Mouse (Mus musculus): Measurements from ENCODE around the gene Ccr10. TPM values are rescaled to one million over a fixed set of nuclear protein-coding genes. Genes with fewer than 3 reads are reported as not detected.

The Ccr10 gene
- polyA plus RNA-seq, 1 experiment from 2014 or later: 0.24 TPM

DNA sequence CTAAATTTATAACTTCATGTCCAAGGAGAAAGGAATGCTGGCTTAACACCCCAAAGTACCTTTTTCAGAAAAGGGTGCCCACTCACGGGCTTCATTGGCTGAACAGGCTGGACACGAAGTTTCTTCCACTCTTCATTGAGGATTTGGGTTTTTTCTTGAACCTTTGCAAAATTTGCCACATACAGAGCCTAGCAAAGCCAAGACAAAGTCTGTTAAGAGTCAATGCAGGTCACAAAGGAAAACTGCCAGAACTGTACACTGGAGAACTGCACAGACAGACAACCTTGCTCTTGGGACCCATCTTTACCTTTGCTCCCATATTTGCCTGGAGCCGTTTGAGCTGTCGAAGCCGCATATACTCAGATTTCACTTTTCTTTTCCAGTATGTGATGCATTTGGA is 41.7 kb upstream of the Ccr10 start:
- Histone ChIP-seq H3K4me1 (replicated peaks; ENCODE audit: control insufficient read depth, insufficient read depth) (no peaks in the 10 kb centered on the region), H3K9me3 (ENCODE audit: control insufficient read depth, low read length) (no peaks in the 10 kb centered on the region), H3K4me3 (ENCODE audit: low read depth, low read length) (no peak overlapping the region), H3K9ac (ENCODE audit: low read length) (no peak overlapping the region), H3K36me3 (ENCODE audit: control insufficient read depth, insufficient read depth, low read length) (peaks cover 16% of the 10 kb centered on the region), H3K27me3 (ENCODE audit: control insufficient read depth, insufficient read depth, low read length) (no peaks in the 10 kb centered on the region), H3K27ac (replicated peaks) (no peak overlapping the region), H3K4me2 (replicated peaks; ENCODE audit: low read depth) (no peak overlapping the region)
- ATAC-seq (ENCODE audit: low FRiP score, low TSS enrichment) (no peak), DNase-seq (ENCODE audit: low spot score) (no peak)
- TF ChIP-seq CTCF (IDR thresholded peaks at IDR 0.05; ENCODE audit: low read depth) (no peak), EP300 (optimal IDR thresholded peaks at IDR 0.05) (no peak)
- 91% methylated on average over 5 of the region's 5 CpGs for WGBS

DNA sequence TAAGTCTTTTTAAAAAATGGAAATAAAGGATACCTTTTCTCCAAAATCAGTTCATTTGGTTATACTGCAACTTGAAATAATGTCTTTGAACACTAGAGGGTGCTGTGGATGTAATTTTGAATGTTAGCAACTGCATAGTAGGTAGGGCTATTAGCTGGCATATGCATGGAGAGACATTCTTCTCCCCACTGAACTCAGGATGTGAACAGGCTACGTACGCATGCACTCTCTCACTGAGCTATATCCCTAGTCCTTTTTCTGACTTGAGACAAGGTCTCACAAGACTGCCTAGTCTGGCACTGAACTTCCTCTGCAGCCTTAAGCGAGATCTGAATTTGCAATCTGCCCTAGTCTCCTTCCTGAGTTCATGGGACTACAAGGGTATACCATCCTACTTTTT is 36.7 kb upstream of the Ccr10 start:
- 30% methylated on average over 3 of the region's 3 CpGs for WGBS
- Histone ChIP-seq H3K9ac (ENCODE audit: low read length) (no peak overlapping the region), H3K9me3 (ENCODE audit: control insufficient read depth, low read length) (no peaks in the 10 kb centered on the region), H3K27me3 (ENCODE audit: control insufficient read depth, insufficient read depth, low read length) (no peaks in the 10 kb centered on the region), H3K36me3 (ENCODE audit: control insufficient read depth, insufficient read depth, low read length) (peaks cover 27% of the 10 kb centered on the region), H3K4me2 (replicated peaks; ENCODE audit: low read depth) (no peak overlapping the region), H3K4me3 (ENCODE audit: low read depth, low read length) (no peak overlapping the region), H3K27ac (replicated peaks) (no peak overlapping the region), H3K4me1 (replicated peaks; ENCODE audit: control insufficient read depth, insufficient read depth) (no peaks in the 10 kb centered on the region)
- ATAC-seq (ENCODE audit: low FRiP score, low TSS enrichment): peak; percentile 75
- no peak for DNase-seq (ENCODE audit: low spot score)
- TF ChIP-seq EP300 (optimal IDR thresholded peaks at IDR 0.05) (no peak), CTCF (IDR thresholded peaks at IDR 0.05; ENCODE audit: low read depth) (peak; percentile 90)

DNA sequence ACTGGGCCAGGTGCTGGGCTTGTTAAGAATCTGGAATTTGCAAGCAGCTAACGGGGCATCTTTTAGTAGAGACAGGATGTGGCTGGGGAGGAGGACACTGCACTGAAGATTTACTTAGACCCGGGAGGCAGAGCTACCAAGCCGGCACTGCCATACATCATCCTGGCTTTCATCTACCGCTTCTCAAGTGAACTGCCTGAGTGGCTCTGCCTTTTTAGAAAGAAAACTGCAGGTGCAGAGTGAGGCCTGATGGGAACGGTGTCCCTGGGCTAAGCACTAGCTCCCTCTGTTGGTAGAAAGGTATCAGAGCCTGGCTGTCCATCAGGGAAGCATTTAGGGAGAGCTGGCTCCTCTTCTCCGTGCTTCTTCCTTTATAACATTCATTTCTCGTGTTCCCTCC is 25.7 kb upstream of the Ccr10 start:
- peak; percentile 89 for TF ChIP-seq CTCF (IDR thresholded peaks at IDR 0.05; ENCODE audit: low read depth)
- TF ChIP-seq EP300 (optimal IDR thresholded peaks at IDR 0.05): no peak
- 0 out of 2 replicates have a peak, but pooled peaks have one; percentile 46 for ATAC-seq (ENCODE audit: low FRiP score, low TSS enrichment)
- no peak overlapping the region for H3K27ac ChIP-seq (replicated peaks)
- no peak overlapping the region for H3K4me3 ChIP-seq (ENCODE audit: low read depth, low read length)
- peaks cover 40% of the 10 kb centered on the region for H3K36me3 ChIP-seq (ENCODE audit: control insufficient read depth, insufficient read depth, low read length)
- H3K27me3 ChIP-seq (ENCODE audit: control insufficient read depth, insufficient read depth, low read length): no peaks in the 10 kb centered on the region
- H3K4me2 ChIP-seq (replicated peaks; ENCODE audit: low read depth): no peak overlapping the region
- 21% methylated on average over 7 of the region's 7 CpGs for WGBS
- no peak overlapping the region for H3K9ac ChIP-seq (ENCODE audit: low read length)
- no peaks in the 10 kb centered on the region for H3K4me1 ChIP-seq (replicated peaks; ENCODE audit: control insufficient read depth, insufficient read depth)
- no peak for DNase-seq (ENCODE audit: low spot score)
- no peaks in the 10 kb centered on the region for H3K9me3 ChIP-seq (ENCODE audit: control insufficient read depth, low read length)

DNA sequence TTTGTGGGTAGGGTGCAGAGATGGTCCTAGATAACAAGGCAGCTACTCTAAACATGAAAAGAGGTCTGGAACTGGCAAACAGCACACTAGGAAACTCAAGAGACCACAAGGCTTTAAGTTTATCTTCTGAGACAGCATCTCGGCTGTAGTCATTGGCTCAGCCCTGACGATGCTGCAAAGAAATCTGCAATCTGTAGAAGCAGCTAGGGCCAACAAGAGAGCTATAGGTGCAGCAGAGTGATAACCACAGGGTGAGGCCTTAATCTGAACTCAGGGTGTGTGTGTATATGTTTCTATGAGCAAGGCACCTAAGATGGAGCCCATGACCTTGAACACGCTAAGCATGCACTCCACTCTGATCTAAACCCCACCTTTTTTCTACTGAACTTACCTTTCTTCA is 24.3 kb upstream of the Ccr10 start:
- 77% methylated on average over 3 of the region's 3 CpGs for WGBS
- peaks cover 40% of the 10 kb centered on the region for H3K36me3 ChIP-seq (ENCODE audit: control insufficient read depth, insufficient read depth, low read length)

DNA sequence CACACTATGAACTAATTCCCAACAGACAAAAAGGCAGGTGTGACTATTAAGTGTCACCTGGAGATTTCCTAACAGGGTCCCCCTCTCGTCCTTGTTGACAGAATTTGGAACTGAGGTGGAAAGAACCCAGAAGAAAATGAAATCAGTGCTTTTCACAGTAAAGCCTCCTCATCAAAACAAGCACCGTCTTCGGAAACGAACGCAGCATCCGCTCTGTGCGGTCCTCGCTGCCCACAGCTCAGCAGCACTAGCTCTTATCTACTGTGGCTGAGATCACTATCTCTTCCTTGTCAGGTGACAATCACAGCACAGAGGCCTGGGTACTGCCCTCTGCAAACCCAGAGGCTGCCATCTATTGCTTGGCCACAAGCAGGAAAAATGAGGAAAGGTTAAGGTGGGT is 20.9 kb upstream of the Ccr10 start:
- H3K9me3 ChIP-seq (ENCODE audit: control insufficient read depth, low read length): no peaks in the 10 kb centered on the region
- H3K36me3 ChIP-seq (ENCODE audit: control insufficient read depth, insufficient read depth, low read length): peaks cover 36% of the 10 kb centered on the region
- H3K4me2 ChIP-seq (replicated peaks; ENCODE audit: low read depth): no peak overlapping the region
- no peak for DNase-seq (ENCODE audit: low spot score)
- no peaks in the 10 kb centered on the region for H3K27me3 ChIP-seq (ENCODE audit: control insufficient read depth, insufficient read depth, low read length)
- no peak overlapping the region for H3K27ac ChIP-seq (replicated peaks)
- TF ChIP-seq EP300 (optimal IDR thresholded peaks at IDR 0.05) (no peak), CTCF (IDR thresholded peaks at IDR 0.05; ENCODE audit: low read depth) (no peak)
- WGBS: 89% methylated on average over 8 of the region's 8 CpGs
- ATAC-seq (ENCODE audit: low FRiP score, low TSS enrichment): no peak
- H3K4me1 ChIP-seq (replicated peaks; ENCODE audit: control insufficient read depth, insufficient read depth): no peaks in the 10 kb centered on the region
- no peak overlapping the region for H3K9ac ChIP-seq (ENCODE audit: low read length)
- no peak overlapping the region for H3K4me3 ChIP-seq (ENCODE audit: low read depth, low read length)

More for the DNA sequence above, 24.3 kb upstream of the Ccr10 start:
- Histone ChIP-seq H3K9me3 (ENCODE audit: control insufficient read depth, low read length) (no peaks in the 10 kb centered on the region), H3K4me3 (ENCODE audit: low read depth, low read length) (no peak overlapping the region), H3K27ac (replicated peaks) (no peak overlapping the region), H3K9ac (ENCODE audit: low read length) (no peak overlapping the region), H3K27me3 (ENCODE audit: control insufficient read depth, insufficient read depth, low read length) (no peaks in the 10 kb centered on the region), H3K4me1 (replicated peaks; ENCODE audit: control insufficient read depth, insufficient read depth) (no peaks in the 10 kb centered on the region), H3K4me2 (replicated peaks; ENCODE audit: low read depth) (no peak overlapping the region)
- DNase-seq (ENCODE audit: low spot score): no peak
- no peak for ATAC-seq (ENCODE audit: low FRiP score, low TSS enrichment)
- no peak for TF ChIP-seq CTCF (IDR thresholded peaks at IDR 0.05; ENCODE audit: low read depth)
- no peak for TF ChIP-seq EP300 (optimal IDR thresholded peaks at IDR 0.05)

DNA sequence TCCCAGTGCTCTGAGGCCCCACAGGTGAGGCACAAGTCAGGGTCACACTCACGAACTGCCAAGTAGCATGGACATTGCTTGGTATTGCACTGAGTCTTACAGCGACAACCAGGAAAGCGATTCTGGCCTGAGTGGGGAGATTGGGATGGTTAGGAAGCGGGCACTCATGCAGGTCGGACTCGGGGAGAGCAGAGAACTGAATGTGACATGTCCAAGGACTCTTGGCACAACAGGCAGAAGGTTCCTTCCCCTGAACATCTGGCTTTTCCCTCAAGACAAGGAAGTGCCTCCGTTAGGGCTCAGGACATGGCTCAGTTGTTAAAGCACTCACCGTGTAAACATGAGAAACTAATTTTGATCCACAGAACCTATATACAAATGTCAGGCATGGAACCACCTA is 20.3 kb upstream of the Ccr10 start:
- H3K27me3 ChIP-seq (ENCODE audit: control insufficient read depth, insufficient read depth, low read length): no peaks in the 10 kb centered on the region
- DNase-seq (ENCODE audit: low spot score) (no peak), ATAC-seq (ENCODE audit: low FRiP score, low TSS enrichment) (no peak)
- no peak overlapping the region for H3K4me2 ChIP-seq (replicated peaks; ENCODE audit: low read depth)
- H3K4me3 ChIP-seq (ENCODE audit: low read depth, low read length): no peak overlapping the region
- no peak overlapping the region for H3K27ac ChIP-seq (replicated peaks)
- H3K4me1 ChIP-seq (replicated peaks; ENCODE audit: control insufficient read depth, insufficient read depth): no peaks in the 10 kb centered on the region
- WGBS: 80% methylated on average over 8 of the region's 8 CpGs
- H3K9ac ChIP-seq (ENCODE audit: low read length): no peak overlapping the region
- H3K36me3 ChIP-seq (ENCODE audit: control insufficient read depth, insufficient read depth, low read length): peaks cover 36% of the 10 kb centered on the region
- H3K9me3 ChIP-seq (ENCODE audit: control insufficient read depth, low read length): no peaks in the 10 kb centered on the region
- TF ChIP-seq EP300 (optimal IDR thresholded peaks at IDR 0.05): no peak
- TF ChIP-seq CTCF (IDR thresholded peaks at IDR 0.05; ENCODE audit: low read depth): no peak
